Mouse (Mus musculus) cerebellum, adult 2 months (tissue): ENCODE measurements at regions not wholly inside any gene's neighbourhood (a gene's known extent, or its start where the extent isn't known, plus 50 kb on each side); places are given as distances from the start of the nearest gene placed in this dataset.

Experiments
- DNase-seq, 2 experiments: peaks; one replicate each; pipeline ENCODE4 v3.0.0; 2021
- H3K27ac ChIP-seq: fragments of 200-500 bp; 2 replicates; pipeline ENCODE4 v1.5.1; 2012; ENCODE audit warnings: low read length, control low read depth, inconsistent platforms; ENCODE audit not compliant: insufficient read depth
- H3K27me3 ChIP-seq: fragments of 200-500 bp; 2 replicates; pipeline ENCODE4 v1.6.1; 2012; ENCODE audit warnings: inconsistent platforms, mild to moderate bottlenecking, low read length, moderate library complexity; ENCODE audit not compliant: control insufficient read depth, insufficient read depth
- H3K4me1 ChIP-seq: fragments of 200-500 bp; 2 replicates; pipeline ENCODE4 v1.6.1; 2011; ENCODE audit warnings: low read length; ENCODE audit not compliant: control insufficient read depth, insufficient read depth
- H3K4me3 ChIP-seq: fragments of 200-500 bp; replicated peaks from 2 replicates; pipeline ENCODE3; 2011; ENCODE audit warnings: mild to moderate bottlenecking, low read depth, low read length, control low read depth; ENCODE audit not compliant: insufficient read depth
- CTCF ChIP-seq: fragments of 200-500 bp; IDR thresholded peaks from 2 replicates; pipeline ENCODE4 v1.5.1; 2011; ENCODE audit warnings: low read depth, mild to moderate bottlenecking, control low read depth, low read length, moderate library complexity, borderline replicate concordance; ENCODE audit not compliant: insufficient read depth
- POLR2A ChIP-seq: fragments of 200-500 bp; IDR thresholded peaks from 2 replicates; pipeline ENCODE4 v1.6.1; 2011; ENCODE audit warnings: low read length, control low read depth, borderline replicate concordance; ENCODE audit not compliant: insufficient read depth
- whole genome bisulfite sequencing: fragments of 180-500 bp; shearing (Covaris S2); methylation state at CpG from one replicate; pipeline ENCODE4 v1.1.7; 2018; 5-methylcytosine and 5-hydroxymethylcytosine counted together

- DNase-seq: no peak
- no peaks in the 10 kb centered on the region for H3K27me3 ChIP-seq
- H3K4me3 ChIP-seq: no peak overlapping the region
- no peak for TF ChIP-seq POLR2A
- TF ChIP-seq CTCF: no peak
- no peak overlapping the region for H3K27ac ChIP-seq
- 76% methylated on average over 7 of the region's 7 CpGs for WGBS
- no peaks in the 10 kb centered on the region for H3K4me1 ChIP-seq
Measured at GRCm38 (mm10) chr5:118494649-118495477, 65.6 kb upstream of the Med13l start.

GRCm38 (mm10) chr5:118495478-118495760, 65.1 kb upstream of the Med13l start:
- H3K4me1 ChIP-seq: no peaks in the 10 kb centered on the region
- DNase-seq: no peak
- TF ChIP-seq CTCF (no peak), POLR2A (no peak)
- no peak overlapping the region for H3K27ac ChIP-seq
- WGBS: 77% methylated on average over 2 of the region's 2 CpGs
- no peaks in the 10 kb centered on the region for H3K27me3 ChIP-seq
- no peak overlapping the region for H3K4me3 ChIP-seq

DNA sequence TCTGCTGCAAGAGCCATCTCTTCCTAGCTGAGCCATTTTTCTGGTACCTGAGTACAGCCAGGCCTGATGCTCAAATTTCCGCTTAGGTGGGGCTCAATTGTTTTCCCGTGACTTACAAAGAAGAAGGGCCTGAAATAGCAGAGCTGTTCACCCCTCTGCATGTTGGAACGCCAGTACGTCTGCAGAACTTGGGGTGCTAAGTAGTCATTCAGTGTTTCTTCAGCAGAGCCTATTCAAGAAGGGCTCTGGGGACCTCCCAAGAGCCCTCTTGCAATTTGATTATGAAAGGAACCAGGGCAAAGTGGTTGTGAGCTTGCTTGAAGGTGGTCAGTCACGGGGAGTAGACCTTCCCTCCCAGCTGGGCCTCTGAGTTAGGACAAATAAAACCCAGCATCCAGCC, 58.9 kb upstream of the Med13l start:
- TF ChIP-seq CTCF (no peak), POLR2A (no peak)
- Histone ChIP-seq H3K4me3 (no peak overlapping the region), H3K27ac (no peak overlapping the region), H3K4me1 (no peaks in the 10 kb centered on the region), H3K27me3 (no peaks in the 10 kb centered on the region)
- DNase-seq: no peak
- WGBS: 95% methylated on average over 5 of the region's 5 CpGs

DNA sequence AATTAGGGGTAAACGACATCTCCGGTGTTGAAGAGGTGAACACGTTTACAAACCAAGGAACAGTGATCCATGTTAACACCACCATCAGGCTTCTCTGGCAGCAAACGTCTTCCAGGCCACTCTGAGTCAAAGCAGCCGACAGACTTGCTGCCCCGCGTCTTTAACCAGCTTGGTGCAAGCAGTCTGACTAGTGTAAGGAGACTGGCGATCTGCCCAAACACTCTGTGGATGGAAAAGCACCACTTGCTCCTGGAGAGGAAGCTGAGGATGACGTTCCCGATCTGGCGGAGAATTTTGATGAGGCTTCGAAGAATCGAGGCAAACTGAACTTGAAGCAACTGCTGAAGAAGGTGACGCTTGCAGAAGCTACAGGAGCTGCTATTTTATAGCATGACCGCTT, 57.5 kb upstream of the Med13l start:
- 32% methylated on average over 15 of the region's 15 CpGs for WGBS
- no peaks in the 10 kb centered on the region; the same call in 1 of the 2 replicates for H3K27me3 ChIP-seq
- DNase-seq: peak in 1 of 2 experiments; percentile 15
- TF ChIP-seq POLR2A: no peak
- TF ChIP-seq CTCF: no peak
- no peaks in the 10 kb centered on the region for H3K4me1 ChIP-seq
- H3K4me3 ChIP-seq: no peak overlapping the region
- H3K27ac ChIP-seq: no peak overlapping the region

GRCm38 (mm10) chr5:118504170-118504569, 56.3 kb upstream of the Med13l start:
- 82% methylated on average over 10 of the region's 10 CpGs for WGBS
- TF ChIP-seq CTCF (no peak), POLR2A (no peak)
- H3K27ac ChIP-seq: no peak overlapping the region
- no peaks in the 10 kb centered on the region; the same call in 1 of the 2 replicates for H3K27me3 ChIP-seq
- no peak for DNase-seq
- no peaks in the 10 kb centered on the region for H3K4me1 ChIP-seq
- no peak overlapping the region for H3K4me3 ChIP-seq

DNA sequence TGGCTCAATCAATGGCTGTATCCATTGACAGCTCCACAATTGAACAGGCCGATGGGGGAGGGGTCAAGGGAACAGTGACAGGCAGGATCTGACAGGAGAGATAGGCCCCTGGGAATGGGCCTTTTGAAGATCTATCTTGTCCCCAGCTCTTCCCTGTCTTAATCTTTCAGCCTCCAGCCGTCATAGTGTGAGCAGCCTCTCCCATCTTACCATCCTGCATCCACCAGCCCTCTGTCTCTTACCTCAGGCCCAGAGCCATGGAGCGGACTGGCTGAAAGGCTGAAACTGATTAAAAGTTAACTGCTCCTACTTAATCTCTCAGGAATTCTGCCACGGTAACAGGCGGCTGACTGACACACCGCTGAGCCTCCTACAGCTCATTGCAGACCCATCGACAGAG, 55.6 kb upstream of the Med13l start:
- TF ChIP-seq CTCF (no peak), POLR2A (no peak)
- Histone ChIP-seq H3K4me3 (no peak overlapping the region), H3K27ac (no peak overlapping the region), H3K27me3 (no peaks in the 10 kb centered on the region; the same call in 1 of the 2 replicates), H3K4me1 (no peaks in the 10 kb centered on the region)
- no peak for DNase-seq
- 38% methylated on average over 7 of the region's 7 CpGs for WGBS

- Histone ChIP-seq H3K27ac (no peak overlapping the region), H3K4me1 (no peaks in the 10 kb centered on the region), H3K27me3 (no peaks in the 10 kb centered on the region; the same call in 1 of the 2 replicates), H3K4me3 (no peak overlapping the region)
- WGBS: 76% methylated on average over 5 of the region's 5 CpGs
- no peak for DNase-seq
- TF ChIP-seq CTCF (no peak), POLR2A (no peak)
Measured at GRCm38 (mm10) chr5:118509871-118510270, 50.6 kb upstream of the Med13l start.
